Mouse (Mus musculus): Measurements from ENCODE around the gene Gm43064.

DNA sequence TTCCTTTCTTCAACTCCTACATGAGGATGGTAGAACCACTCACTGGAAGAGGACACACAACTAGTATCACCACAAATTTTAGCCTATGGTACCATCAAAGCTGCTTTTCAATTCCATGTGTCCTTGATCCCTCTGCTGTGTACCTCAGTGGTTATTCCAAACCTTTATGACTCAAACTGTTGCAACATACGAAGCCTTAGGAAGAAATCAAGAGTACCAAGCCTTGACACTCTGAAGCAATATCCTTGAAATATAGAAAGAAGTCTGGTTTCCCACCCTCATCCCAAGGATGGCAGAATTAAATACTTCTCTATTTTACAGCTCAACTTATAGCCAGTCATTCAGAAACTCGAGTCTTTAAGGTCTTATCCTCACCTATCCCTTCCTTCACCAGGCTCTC lies 13.0 kb upstream of the Gm43064 start:
- TF ChIP-seq CTCF (IDR thresholded peaks at IDR 0.05; ENCODE audit: low read depth, low read length) (no peak), POLR2A (IDR thresholded peaks at IDR 0.05; ENCODE audit: borderline replicate concordance, low read depth, low read length) (no peak)

Data from bone marrow macrophage, adult 2 months (primary cell).